Mouse (Mus musculus) heart, postnatal 10 days (tissue): ENCODE measurements around the gene Sypl. TPM values are rescaled to one million over a fixed set of nuclear protein-coding genes. Genes with fewer than 3 reads are reported as not detected.

Experiments used
- DNase-seq, 2 experiments: peaks; one replicate each; pipeline ENCODE4 v3.0.0; 2021
- intact Hi-C: fragments of 180-260 bp; cut with DNase I; formaldehyde crosslinking; loops from one replicate; pipeline ENCODE4 v1.15.1; 2025
- total RNA-seq, 2 experiments: library from RNA; stranded (reverse); gene quantifications; 2 replicates each; pipeline ENCODE4 v1.2.3; 2021

Gene Sypl
- total RNA-seq, 2 experiments from 2014 or later: 83.4 to 89.9 TPM

DNA sequence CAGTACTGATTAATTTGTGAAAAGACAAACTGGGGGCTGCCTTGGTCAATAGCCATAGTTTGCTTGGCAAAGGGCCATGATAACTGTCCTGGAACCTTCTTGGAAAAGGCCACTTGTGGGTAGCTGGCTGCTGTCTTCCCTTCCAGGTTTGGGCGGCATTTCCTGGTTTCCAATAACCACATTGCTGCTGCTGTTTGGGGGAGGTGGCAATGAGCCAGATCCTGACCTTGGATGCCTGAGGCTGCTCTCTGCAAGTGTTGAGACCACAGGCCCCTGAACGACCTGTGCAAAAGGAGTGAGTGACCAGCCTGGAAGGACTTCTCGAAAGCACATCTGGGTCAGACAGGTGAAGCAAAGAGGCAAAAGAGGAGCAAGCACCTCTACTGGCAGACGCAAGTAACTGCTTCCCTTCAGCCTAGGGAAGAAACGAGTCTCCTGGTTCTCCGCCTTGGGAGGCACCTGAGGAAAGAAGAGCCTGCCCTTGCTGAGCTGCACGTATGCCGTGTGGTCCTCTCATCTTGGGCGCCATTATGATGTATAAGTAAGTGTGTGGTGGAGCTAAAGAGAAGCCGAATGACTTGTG is 74.5 kb downstream of the Sypl start:
- intact Hi-C loops: loop anchor here (5.0 kb wide), 2 partner anchors 239 to 399 kb away; partner anchors contain the start of gene Twistnb
- no peak for DNase-seq

DNA sequence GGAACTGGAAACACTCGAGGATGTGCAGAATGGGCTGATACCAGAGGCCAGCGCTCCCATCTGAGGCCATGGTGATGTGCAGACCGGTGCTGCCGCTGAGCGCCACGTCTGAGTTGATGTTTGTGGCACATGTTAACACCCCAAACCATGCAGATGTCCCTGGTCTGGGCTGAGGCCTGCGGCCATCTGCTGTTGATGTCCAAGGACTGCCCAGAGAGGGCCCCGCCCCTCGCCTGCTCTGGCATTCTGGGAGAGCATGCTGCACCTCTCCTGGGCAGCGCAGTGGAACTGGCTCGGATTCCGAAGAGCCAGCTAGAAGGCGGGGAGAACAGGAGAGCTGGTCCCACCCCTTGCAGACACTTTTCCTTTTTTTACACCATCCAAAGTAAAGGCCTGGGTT is 75.0 kb downstream of the Sypl start:
- DNase-seq: no peak
- intact Hi-C loops: loop anchor here (5.0 kb wide), 2 partner anchors 239 to 399 kb away; partner anchors contain the start of gene Twistnb

Other genes starting within 250 kb of the Sypl start
- gene Nampt, start 134.3 kb upstream of the Sypl start, total RNA-seq: 10 to 100 TPM; 28.6 to 52.8 TPM
- under 1 TPM in 1 of 2 experiments, not detected in 1; 0.77 TPM for gene Cdhr3, start 139.0 kb downstream of the Sypl start, total RNA-seq
- gene Atxn7l1, start 193.8 kb downstream of the Sypl start, total RNA-seq: 10 to 100 TPM; 16.6 to 18.6 TPM